Mouse (Mus musculus) hindbrain, embryonic 13.5 days (tissue): ENCODE measurements at regions not wholly inside any gene's neighbourhood (a gene's known extent, or its start where the extent isn't known, plus 50 kb on each side); places are given as distances from the start of the nearest gene placed in this dataset.
A peak's percentile ranks its signal among the peaks of the same experiment; 100 is the strongest.

ENCODE experiments used
- ATAC-seq: fragments of 200-750 bp; cut with Nextera tagmentation; 2 replicates; pipeline ENCODE4 v1.8.0; 2017; ENCODE audit warnings: moderate TSS enrichment; ENCODE audit not compliant: low FRiP score
- H3K27ac ChIP-seq: fragments of 300-500 bp; sonication (generic); 2 replicates; pipeline ENCODE4 v1.5.1; 2015; ENCODE audit warnings: inconsistent platforms, mild to moderate bottlenecking, moderate library complexity
- H3K27me3 ChIP-seq: fragments of 300-500 bp; sonication (generic); 2 replicates; pipeline ENCODE4 v1.6.1; 2015; ENCODE audit warnings: mild to moderate bottlenecking, inconsistent platforms
- H3K36me3 ChIP-seq: fragments of 300-500 bp; sonication (generic); 2 replicates; pipeline ENCODE4 v1.6.1; 2015; ENCODE audit warnings: mild to moderate bottlenecking, inconsistent platforms
- H3K4me1 ChIP-seq: fragments of 300-500 bp; sonication (generic); replicated peaks from 2 replicates; pipeline ENCODE4 v1.6.1; 2015; ENCODE audit warnings: inconsistent platforms
- H3K4me2 ChIP-seq: fragments of 300-500 bp; sonication (generic); 2 replicates; pipeline ENCODE4 v1.6.1; 2015; ENCODE audit warnings: inconsistent platforms, mild to moderate bottlenecking, moderate library complexity
- H3K4me3 ChIP-seq: fragments of 300-500 bp; sonication (generic); 2 replicates; pipeline ENCODE4 v1.5.1; 2015; ENCODE audit warnings: mild to moderate bottlenecking, inconsistent platforms
- H3K9ac ChIP-seq: fragments of 300-500 bp; sonication (generic); 2 replicates; pipeline ENCODE4 v1.6.1; 2015; ENCODE audit warnings: mild to moderate bottlenecking, inconsistent platforms
- H3K9me3 ChIP-seq: fragments of 300-500 bp; sonication (generic); 2 replicates; pipeline ENCODE4 v1.6.1; 2016; ENCODE audit warnings: inconsistent platforms
- WGBS: fragments of 180-500 bp; shearing (Covaris S2); methylation state at CpG from one replicate; pipeline ENCODE4 v1.1.7; 2015; 5-methylcytosine and 5-hydroxymethylcytosine counted together

DNA sequence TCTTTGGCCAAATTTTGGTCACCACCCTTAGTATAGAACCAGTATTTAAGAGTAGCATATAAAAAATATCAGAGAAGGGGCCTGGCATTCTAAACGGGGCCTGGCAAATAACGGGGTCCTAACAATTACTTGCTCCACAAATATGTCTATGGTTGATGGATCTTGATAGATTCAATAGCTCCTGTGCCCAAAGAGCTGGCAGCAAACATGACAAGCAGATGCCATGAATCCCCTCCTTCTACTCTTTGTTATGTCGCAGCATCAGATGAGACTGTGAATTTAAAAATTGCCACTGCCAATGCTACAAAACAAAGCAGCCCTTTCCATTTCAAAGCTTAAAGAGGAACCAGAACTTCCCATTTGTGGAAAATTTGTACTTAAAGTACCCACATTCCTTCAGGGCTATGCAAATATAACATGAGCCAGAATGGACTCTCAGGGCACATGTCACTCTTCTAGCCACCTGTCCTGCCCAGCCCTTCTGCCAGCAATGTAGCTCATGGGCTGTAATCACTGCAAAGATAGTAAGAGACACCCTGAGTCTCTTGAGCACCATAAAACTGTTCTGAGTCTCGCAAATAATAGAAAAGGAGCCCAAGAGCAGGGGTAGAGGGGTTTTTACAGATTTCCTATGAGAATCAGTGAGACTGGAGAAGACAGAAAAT is 342.4 kb upstream of the Kirrel3 start:
- no peaks in the 10 kb centered on the region for H3K9me3 ChIP-seq
- H3K4me3 ChIP-seq, result no peak overlapping the region
- H3K27me3 ChIP-seq, result no peaks in the 10 kb centered on the region
- H3K4me1 ChIP-seq, result peaks cover 2% of the 10 kb centered on the region; the same call in 1 of the 2 replicates
- no peak overlapping the region for H3K4me2 ChIP-seq
- H3K36me3 ChIP-seq, result no peaks in the 10 kb centered on the region
- no peak overlapping the region for H3K9ac ChIP-seq
- H3K27ac ChIP-seq, result no peak overlapping the region
- WGBS, result 80% methylated on average over 4 of the region's 4 CpGs
- ATAC-seq, result no peak

DNA sequence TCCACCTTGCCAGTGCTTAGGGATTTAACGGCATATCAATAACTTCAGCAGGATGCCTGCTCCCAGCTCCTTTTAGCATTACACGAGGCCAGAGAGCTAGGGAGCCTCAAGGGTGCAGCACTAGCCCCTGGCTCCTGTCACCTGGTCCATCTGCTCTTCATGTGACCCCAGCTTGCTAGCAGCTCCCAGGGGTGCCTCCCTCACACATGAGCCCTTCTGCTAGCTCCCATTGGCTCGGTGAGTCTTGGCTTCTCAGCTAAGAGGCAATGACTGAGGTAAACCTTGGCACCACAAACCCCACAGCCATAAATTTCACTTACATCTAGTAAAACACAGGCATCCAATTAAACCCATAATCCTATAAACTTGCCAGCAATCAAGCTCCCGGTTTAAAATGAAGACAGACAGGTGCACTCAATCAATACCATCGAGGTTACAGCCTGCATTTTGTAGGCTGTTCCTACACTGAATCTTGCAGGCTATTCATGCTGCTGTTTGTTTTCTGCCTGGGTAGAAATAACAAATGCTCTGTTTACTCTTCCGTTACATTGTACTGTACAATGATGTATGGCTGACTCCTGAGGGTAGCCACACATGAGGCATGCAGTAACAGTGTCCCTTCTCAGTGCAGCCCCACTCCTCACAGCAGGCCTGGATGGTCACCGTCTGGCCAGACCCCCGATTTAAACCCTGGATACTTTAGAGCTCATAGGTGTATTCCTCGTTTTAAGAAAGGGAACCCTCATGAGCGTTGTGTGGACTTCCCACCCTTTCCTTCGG is 330.3 kb upstream of the Kirrel3 start:
- H3K9ac ChIP-seq, result no peak overlapping the region
- H3K4me2 ChIP-seq, result no peak overlapping the region
- H3K27ac ChIP-seq, result peak overlapping the region; percentile 52
- H3K4me3 ChIP-seq, result no peak overlapping the region
- WGBS, result 60% methylated on average over 11 of the region's 11 CpGs
- H3K36me3 ChIP-seq, result no peaks in the 10 kb centered on the region
- ATAC-seq, result peak; percentile 49; the same call in 1 of the 2 replicates
- no peaks in the 10 kb centered on the region for H3K27me3 ChIP-seq
- no peaks in the 10 kb centered on the region for H3K9me3 ChIP-seq
- H3K4me1 ChIP-seq, result peaks cover 10% of the 10 kb centered on the region

DNA sequence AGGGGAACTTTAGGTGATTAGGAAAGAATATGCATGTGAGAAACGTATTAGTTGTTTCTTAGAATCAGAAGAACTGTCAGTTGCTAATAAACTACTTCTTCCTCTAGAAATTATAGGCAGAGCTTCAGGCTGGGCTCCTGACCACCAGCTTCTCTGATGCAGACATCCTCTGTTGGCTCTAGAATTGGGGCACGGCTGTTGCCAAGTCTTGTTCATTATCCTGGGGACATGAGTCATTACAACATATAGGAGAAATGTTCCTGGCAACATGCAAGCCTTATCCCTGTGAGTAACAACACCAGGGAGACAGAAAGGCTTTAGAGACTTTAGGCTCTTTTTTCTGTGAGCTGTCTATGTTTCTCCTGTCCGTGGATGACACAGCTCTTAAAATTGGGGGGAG is 329.1 kb upstream of the Kirrel3 start:
- 67% methylated on average over 3 of the region's 3 CpGs for WGBS
- Histone ChIP-seq H3K27ac (no peak overlapping the region), H3K36me3 (no peaks in the 10 kb centered on the region), H3K4me1 (peaks cover 10% of the 10 kb centered on the region), H3K9me3 (no peaks in the 10 kb centered on the region), H3K4me3 (no peak overlapping the region), H3K4me2 (no peak overlapping the region), H3K27me3 (no peaks in the 10 kb centered on the region), H3K9ac (no peak overlapping the region)
- ATAC-seq, result no peak

DNA sequence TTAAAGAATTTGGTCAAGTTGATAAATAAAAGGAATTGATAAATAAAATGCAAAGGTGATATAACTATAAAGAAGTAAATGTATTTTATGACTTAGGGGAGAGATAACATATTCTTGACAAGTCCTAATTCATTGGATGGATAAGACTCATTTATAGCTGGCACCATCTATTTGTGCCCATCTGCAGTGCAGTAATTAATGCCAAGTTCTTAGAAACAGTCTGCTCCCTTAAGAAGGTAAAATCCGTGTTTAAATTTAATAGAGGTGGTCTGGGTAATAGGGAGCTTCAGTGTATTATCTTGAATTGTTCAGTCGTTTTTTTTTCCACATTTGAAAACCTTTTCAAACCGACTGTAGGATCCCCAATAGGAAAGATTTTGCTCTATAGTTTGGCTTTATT is 324.6 kb upstream of the Kirrel3 start:
- ATAC-seq, result no peak
- H3K4me1 ChIP-seq, result no peaks in the 10 kb centered on the region
- H3K36me3 ChIP-seq, result no peaks in the 10 kb centered on the region
- no peak overlapping the region for H3K4me3 ChIP-seq
- 76% methylated on average over 3 of the region's 3 CpGs for WGBS
- H3K27me3 ChIP-seq, result no peaks in the 10 kb centered on the region
- no peaks in the 10 kb centered on the region for H3K9me3 ChIP-seq
- no peak overlapping the region for H3K27ac ChIP-seq
- H3K4me2 ChIP-seq, result no peak overlapping the region
- no peak overlapping the region for H3K9ac ChIP-seq

DNA sequence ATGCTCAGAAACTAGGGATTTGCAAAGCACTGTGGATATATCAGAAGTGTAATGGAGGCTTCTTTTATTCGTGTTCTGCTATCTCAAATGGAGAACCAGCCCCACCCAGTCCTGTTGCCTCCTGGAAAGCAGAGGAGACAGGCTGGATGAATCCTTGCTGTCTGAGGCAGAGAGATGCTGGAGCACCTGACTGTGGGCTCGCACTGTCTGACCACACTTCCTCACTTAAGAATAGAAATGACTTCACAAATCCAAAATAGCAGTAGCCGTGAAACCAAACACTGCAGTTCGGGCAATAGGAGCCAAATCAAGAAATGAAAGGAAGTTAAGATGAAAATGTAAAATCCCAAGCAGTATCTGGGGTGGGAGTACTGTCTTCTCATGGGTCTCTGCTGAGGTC is 299.4 kb upstream of the Kirrel3 start:
- no peaks in the 10 kb centered on the region for H3K27me3 ChIP-seq
- no peak overlapping the region for H3K4me3 ChIP-seq
- no peaks in the 10 kb centered on the region for H3K4me1 ChIP-seq
- ATAC-seq, result no peak
- 90% methylated on average over 4 of the region's 4 CpGs for WGBS
- no peaks in the 10 kb centered on the region for H3K9me3 ChIP-seq
- no peak overlapping the region for H3K27ac ChIP-seq
- H3K9ac ChIP-seq, result no peak overlapping the region
- no peaks in the 10 kb centered on the region for H3K36me3 ChIP-seq
- H3K4me2 ChIP-seq, result no peak overlapping the region

DNA sequence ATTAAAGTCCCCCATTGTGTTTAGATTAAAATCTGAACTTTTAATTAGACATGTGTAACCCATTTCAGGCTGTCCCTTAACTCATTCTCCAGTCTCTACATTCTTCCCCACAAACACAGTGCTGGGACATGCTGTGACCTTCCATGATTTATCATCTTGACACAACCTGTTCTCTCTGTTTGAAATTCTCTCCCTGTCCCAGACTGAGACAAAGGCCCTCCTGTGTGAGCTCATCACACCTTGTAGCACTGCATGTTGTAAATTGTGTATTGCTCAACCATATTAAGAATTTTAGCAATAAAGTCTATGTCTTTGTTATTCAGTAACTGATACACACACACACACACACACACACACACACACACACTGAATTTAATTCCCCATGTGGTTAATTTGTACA is 293.2 kb upstream of the Kirrel3 start:
- no peaks in the 10 kb centered on the region for H3K9me3 ChIP-seq
- H3K4me2 ChIP-seq, result no peak overlapping the region
- H3K27me3 ChIP-seq, result no peaks in the 10 kb centered on the region
- no peak overlapping the region for H3K9ac ChIP-seq
- no peaks in the 10 kb centered on the region for H3K36me3 ChIP-seq
- no peak overlapping the region for H3K27ac ChIP-seq
- H3K4me3 ChIP-seq, result no peak overlapping the region
- H3K4me1 ChIP-seq, result no peaks in the 10 kb centered on the region
- ATAC-seq, result no peak

DNA sequence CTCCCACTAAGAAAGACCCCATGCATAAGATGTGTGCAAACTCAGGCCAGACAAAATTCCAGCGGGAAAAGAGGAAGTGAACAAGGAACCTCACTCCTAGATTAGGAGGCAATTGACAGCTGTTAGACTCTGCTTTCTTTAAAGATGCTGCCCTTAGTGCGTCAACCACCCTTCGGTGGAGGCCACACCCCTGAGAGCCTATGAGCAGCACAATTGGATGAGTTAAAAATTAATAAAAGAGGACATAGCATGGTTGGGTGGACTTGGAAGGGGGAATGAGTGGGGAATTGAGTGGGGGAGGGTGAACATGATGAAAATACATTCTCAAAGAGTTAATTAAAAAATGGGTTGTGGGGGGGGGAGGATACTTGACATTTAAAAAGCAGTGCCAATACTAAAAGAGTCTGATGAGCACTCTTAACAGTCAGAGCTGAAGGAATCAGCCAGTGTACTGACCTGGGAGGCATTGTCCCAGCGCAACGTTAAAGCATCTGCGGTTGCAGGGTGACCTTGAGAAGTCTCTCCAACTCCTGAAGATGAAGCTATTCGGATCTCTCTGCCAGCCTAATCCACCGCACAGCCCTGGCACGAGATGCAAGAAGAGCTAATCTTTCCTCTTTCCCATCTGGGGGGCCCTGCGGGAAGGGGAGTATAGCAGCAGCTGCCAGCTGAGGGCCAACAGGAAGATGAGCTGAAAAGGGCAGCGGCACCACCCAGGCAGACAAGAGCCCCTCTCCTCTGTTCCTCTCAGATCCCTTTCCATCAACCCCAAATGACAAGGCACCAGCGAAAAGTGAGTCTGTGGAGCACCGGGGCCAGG is 283.4 kb upstream of the Kirrel3 start:
- Histone ChIP-seq H3K4me1 (peaks cover 26% of the 10 kb centered on the region), H3K9me3 (no peaks in the 10 kb centered on the region), H3K27me3 (no peaks in the 10 kb centered on the region), H3K4me2 (peak overlapping the region; percentile 25), H3K27ac (peak overlapping the region; percentile 74), H3K36me3 (no peaks in the 10 kb centered on the region), H3K9ac (peak overlapping the region; percentile 29), H3K4me3 (no peak overlapping the region)
- WGBS, result 30% methylated on average over 13 of the region's 13 CpGs
- ATAC-seq, result 0 out of 2 replicates have a peak, but pooled peaks have one; percentile 36

DNA sequence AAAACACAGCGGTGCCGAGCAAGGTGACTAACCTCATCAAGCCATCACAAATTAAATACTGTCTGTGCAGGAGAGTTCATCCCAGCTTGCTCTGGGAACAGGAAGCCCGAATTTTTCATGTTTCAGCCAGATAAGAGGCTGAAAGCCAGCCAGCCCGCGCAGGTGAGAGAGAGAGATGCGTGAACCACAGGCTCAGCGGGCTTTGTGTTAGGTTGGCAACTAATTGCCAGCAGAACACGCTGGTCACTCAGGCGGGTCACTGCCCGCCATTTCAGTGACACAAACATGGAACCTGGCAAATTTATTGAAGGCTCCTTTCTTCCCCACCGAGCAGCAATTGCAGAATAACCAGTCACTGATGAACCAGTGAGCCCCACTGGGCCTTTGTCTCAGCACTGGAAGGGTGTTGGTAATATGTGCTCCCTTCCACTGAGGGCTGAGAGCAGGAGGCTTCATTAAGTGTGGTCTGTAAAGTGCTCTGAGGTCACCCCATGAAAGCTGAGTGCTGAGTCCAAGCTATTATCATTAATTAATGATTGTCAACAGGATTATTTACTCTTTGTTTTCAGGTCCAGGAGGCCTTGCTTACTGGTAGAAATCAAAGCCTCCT is 282.6 kb upstream of the Kirrel3 start:
- no peaks in the 10 kb centered on the region for H3K36me3 ChIP-seq
- H3K9ac ChIP-seq, result peak overlapping the region; percentile 29
- ATAC-seq, result peak; percentile 74
- 24% methylated on average over 11 of the region's 11 CpGs for whole genome bisulfite sequencing
- no peaks in the 10 kb centered on the region for H3K9me3 ChIP-seq
- H3K4me3 ChIP-seq, result no peak overlapping the region
- H3K4me1 ChIP-seq, result peaks cover 26% of the 10 kb centered on the region
- H3K27ac ChIP-seq, result peak overlapping the region; percentile 74
- H3K27me3 ChIP-seq, result no peaks in the 10 kb centered on the region
- peak overlapping the region; percentile 25 for H3K4me2 ChIP-seq

DNA sequence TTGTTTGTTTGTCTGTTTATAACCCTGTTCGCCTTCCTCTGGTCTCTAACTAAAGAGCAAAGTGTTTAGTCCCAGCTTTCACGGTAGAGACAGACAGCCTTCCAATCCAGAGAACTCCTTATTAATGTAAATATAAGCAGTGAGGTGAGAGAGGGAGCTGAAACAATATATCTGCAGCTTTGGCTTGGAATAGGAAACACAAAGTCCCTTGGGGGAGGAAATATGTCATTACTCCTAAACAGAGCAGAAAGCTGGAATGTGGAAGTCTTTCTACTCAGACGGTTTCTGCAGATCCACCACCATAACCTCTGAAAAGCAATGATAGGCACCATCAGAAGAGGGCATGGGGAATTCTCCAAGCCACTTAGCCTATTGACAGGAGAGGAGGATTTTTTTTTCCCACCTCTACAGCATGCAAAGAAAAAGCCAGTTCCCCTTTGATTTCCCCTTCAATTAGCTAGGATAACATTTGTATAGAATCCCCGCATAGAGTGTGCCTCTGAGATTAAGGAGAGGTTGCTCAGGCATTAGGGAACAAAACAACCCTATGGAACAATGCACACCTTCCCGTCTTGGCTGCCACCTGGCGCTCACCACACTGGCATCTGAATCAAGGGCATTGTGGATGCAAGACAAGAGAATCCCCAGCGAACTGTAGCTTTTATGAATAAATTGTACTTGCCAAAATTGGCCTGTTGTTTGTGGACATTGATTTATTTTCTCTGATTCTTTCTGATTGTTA is 281.9 kb upstream of the Kirrel3 start:
- Histone ChIP-seq H3K27ac (peak overlapping the region; percentile 74), H3K9me3 (no peaks in the 10 kb centered on the region), H3K4me2 (no peak overlapping the region), H3K27me3 (no peaks in the 10 kb centered on the region), H3K4me3 (no peak overlapping the region), H3K9ac (no peak overlapping the region; the same call in 1 of the 2 replicates), H3K36me3 (no peaks in the 10 kb centered on the region), H3K4me1 (peaks cover 26% of the 10 kb centered on the region)
- WGBS, result 8% methylated on average over 7 of the region's 7 CpGs
- ATAC-seq, result peak; percentile 58; the same call in 1 of the 2 replicates

DNA sequence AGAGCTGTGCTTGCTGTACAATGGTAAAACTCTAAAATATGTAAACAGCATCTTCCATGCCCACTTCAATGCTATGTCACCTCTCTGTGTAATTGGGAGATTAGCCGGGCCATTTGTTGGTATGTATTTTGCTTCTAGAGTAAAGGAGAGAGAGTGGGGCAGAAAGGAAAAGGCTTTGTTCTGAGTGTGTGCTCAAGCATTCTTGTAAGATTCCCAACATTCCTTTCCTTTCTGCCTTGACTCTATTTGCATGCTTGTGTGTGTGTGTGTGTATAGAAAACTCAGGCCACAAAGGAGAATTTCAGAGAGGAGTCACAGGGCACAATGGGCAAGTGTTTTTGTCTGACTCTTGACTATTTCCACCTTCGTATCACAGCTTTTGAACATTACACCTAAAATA is 281.2 kb upstream of the Kirrel3 start:
- ATAC-seq, result no peak
- Histone ChIP-seq H3K27ac (no peak overlapping the region), H3K9me3 (no peaks in the 10 kb centered on the region), H3K9ac (no peak overlapping the region), H3K4me3 (no peak overlapping the region), H3K36me3 (no peaks in the 10 kb centered on the region), H3K4me1 (peaks cover 26% of the 10 kb centered on the region), H3K4me2 (no peak overlapping the region), H3K27me3 (no peaks in the 10 kb centered on the region)
- WGBS, result 12% methylated on average over 2 of the region's 2 CpGs

DNA sequence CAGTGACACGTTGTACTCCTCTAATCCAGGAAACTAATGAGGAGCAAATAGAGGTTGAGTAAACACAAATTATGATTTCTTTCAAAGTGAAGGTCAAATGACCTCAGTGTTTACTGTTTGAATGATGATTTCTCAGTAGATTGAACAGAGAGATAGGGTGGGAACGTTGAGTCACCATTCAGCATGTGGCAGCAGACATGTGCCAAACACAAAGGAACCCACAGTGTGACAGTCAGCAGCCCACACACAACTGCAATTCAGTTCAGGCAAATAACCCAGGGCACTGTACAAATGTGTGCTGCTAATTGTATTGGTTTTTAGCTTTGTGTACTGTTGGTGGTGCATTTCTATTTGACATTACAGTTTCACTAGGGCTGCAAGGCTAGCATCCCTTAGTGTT is 254.1 kb upstream of the Kirrel3 start:
- Histone ChIP-seq H3K9me3 (no peaks in the 10 kb centered on the region), H3K9ac (no peak overlapping the region), H3K36me3 (no peaks in the 10 kb centered on the region), H3K4me2 (no peak overlapping the region), H3K27me3 (no peaks in the 10 kb centered on the region), H3K4me1 (no peaks in the 10 kb centered on the region), H3K4me3 (no peak overlapping the region), H3K27ac (no peak overlapping the region)
- WGBS, result 46% methylated on average over 2 of the region's 2 CpGs
- ATAC-seq, result no peak
